Mouse (Mus musculus) adrenal gland, postnatal 36 days (tissue): ENCODE results near the gene Pcgf1. TPM values are rescaled to one million over a fixed set of nuclear protein-coding genes. Genes with fewer than 3 reads are reported as not detected.
A peak's percentile ranks its signal among the peaks of the same experiment; 100 is the strongest.

Experiments
- DNase-seq, 2 experiments: peaks; one replicate each; pipeline ENCODE4 v3.0.0; 2021; ENCODE audit warnings: mixed read lengths in 1 of 2
- microRNA-seq: library from miRNA; unstranded; fragments of <30 nt; microRNA quantifications from one replicate; pipeline ENCODE4 v1.2.0, GENCODE M21; 2021
- total RNA-seq, 2 experiments: library from RNA; stranded (reverse); gene quantifications; 2 replicates each; pipeline ENCODE4 v1.2.3; 2021

The Pcgf1 gene
- total RNA-seq, 2 experiments from 2014 or later: 30.9 to 38.9 TPM

- DNase-seq: no peak
Measured at GRCm38 (mm10) chr6:83122961-83123360, 45.3 kb downstream of the Pcgf1 start.

- peak; percentile 93 for DNase-seq
Measured at GRCm38 (mm10) chr6:83124851-83125312, 47.2 kb downstream of the Pcgf1 start.

GRCm38 (mm10) chr6:83125331-83125730 lies 47.7 kb downstream of the Pcgf1 start, which contains the start of gene Ino80b:
Ino80b (minus strand) TSS chr6:83125431.
- DNase-seq: no peak

GRCm38 (mm10) chr6:83127419-83127818 lies 49.8 kb downstream of the Pcgf1 start:
- DNase-seq: no peak

Small RNA genes lying within 50 kb of the gene (microRNA-seq; reads per million reads assigned to microRNA genes)
- gene Mir3470a: not detected
- gene Mir7040: not detected

Other genes starting within 250 kb of the Pcgf1 start
- gene Sema4f, start 138.1 kb upstream of the Pcgf1 start, total RNA-seq: under 1 TPM; 0.66 to 0.69 TPM
- under 1 TPM in 1 of 2 experiments, not detected in 1; 0.13 TPM for gene M1ap, start 131.0 kb upstream of the Pcgf1 start, total RNA-seq
- 10 to 100 TPM in 1 of 2 experiments, 1 to 10 TPM in 1; 9.9 to 13.8 TPM for gene Dok1, start 44.4 kb upstream of the Pcgf1 start, total RNA-seq
- gene Loxl3, start 43.7 kb upstream of the Pcgf1 start, total RNA-seq: 1 to 10 TPM; 3.3 to 3.5 TPM
- 100 to 1,000 TPM; 173 to 185 TPM for gene Aup1, start 23.3 kb upstream of the Pcgf1 start, total RNA-seq
- gene Htra2, start 22.6 kb upstream of the Pcgf1 start, total RNA-seq: 10 to 100 TPM; 51.8 to 58.4 TPM
- 1 to 10 TPM; 2.0 to 2.9 TPM for gene Dqx1, start 20.0 kb upstream of the Pcgf1 start, total RNA-seq
- gene Tlx2, start 7.6 kb upstream of the Pcgf1 start, total RNA-seq: 1 to 10 TPM; 7.5 to 8.9 TPM
- 10 to 100 TPM in 1 of 2 experiments, 1 to 10 TPM in 1; 7.9 to 15.5 TPM for gene Lbx2, start 8.5 kb downstream of the Pcgf1 start, total RNA-seq
- 1 to 10 TPM; 3.6 to 4.1 TPM for gene Ccdc142, start 23.7 kb downstream of the Pcgf1 start, total RNA-seq
- 1 to 10 TPM; 5.2 to 5.9 TPM for gene Gm42688, start 23.7 kb downstream of the Pcgf1 start, total RNA-seq
- 100 to 1,000 TPM; 103 to 109 TPM for gene Mrpl53, start 31.2 kb downstream of the Pcgf1 start, total RNA-seq
- 10 to 100 TPM; 58.3 to 77.1 TPM for gene Mogs, start 37.6 kb downstream of the Pcgf1 start, total RNA-seq
- 10 to 100 TPM; 69.8 to 90.1 TPM for gene Wbp1, start 43.7 kb downstream of the Pcgf1 start, total RNA-seq
- 10 to 100 TPM; 22.4 to 25.2 TPM for gene Ino80b, start 47.6 kb downstream of the Pcgf1 start, total RNA-seq
- 10 to 100 TPM in 1 of 2 experiments, 1 to 10 TPM in 1; 5.1 to 14.0 TPM for gene Rtkn, start 57.6 kb downstream of the Pcgf1 start, total RNA-seq
- 1 to 10 TPM; 1.8 to 3.1 TPM for gene Wdr54, start 78.5 kb downstream of the Pcgf1 start, total RNA-seq
- gene 1700003E16Rik, start 78.5 kb downstream of the Pcgf1 start, total RNA-seq: under 1 TPM; 0.43 to 0.66 TPM
- 100 to 1,000 TPM; 127 to 132 TPM for gene Dctn1, start 88.1 kb downstream of the Pcgf1 start, total RNA-seq
- under 1 TPM; 0.07 to 0.17 TPM for gene Slc4a5, start 142.0 kb downstream of the Pcgf1 start, total RNA-seq
- 10 to 100 TPM; 19.1 to 40.5 TPM for gene Mthfd2, start 248.0 kb downstream of the Pcgf1 start, total RNA-seq
- gene Mob1a, start 248.1 kb downstream of the Pcgf1 start, total RNA-seq: 10 to 100 TPM; 76.4 to 78.4 TPM